ENCODE assay signal across 8 mouse cellular contexts in genomic region chr8:47989655-47990385, GRCm38 (mm10). TPM values are rescaled to one million over a fixed set of nuclear protein-coding genes. Genes with fewer than 3 reads are reported as not detected.
DNase-seq lines count a peak whose midpoint lies in the region; ATAC-seq lines count a peak whose summit lies in the region.

No protein-coding gene starts in this region.

- peaks cover 28% of the 10 kb centered on the region for H3K4me1 ChIP-seq in forebrain, embryonic 15.5 days
- peaks cover 31% of the 10 kb centered on the region for H3K4me1 ChIP-seq in intestine, embryonic 16.5 days (ENCODE audit: control insufficient read depth, insufficient read depth, low read length)
- H3K4me1 ChIP-seq in liver, embryonic 16.5 days (ENCODE audit: control insufficient read depth, low read depth, low read length): peaks cover 3% of the 10 kb centered on the region; the same call in 1 of the 2 replicates
- H3K4me1 ChIP-seq in neural tube, embryonic 13.5 days (replicated peaks): peaks cover 54% of the 10 kb centered on the region

- ATAC-seq in activated CD4-positive, CD25-positive, alpha-beta regulatory T cell, adult 4 months: peak; percentile 18
- ATAC-seq in forebrain, embryonic 15.5 days (replicated peaks): peak; percentile 79
- ATAC-seq in intestine, embryonic 16.5 days: peak; percentile 45
- ATAC-seq in liver, embryonic 16.5 days (ENCODE audit: low read depth): no peak; the same call in 1 of the 2 replicates
- ATAC-seq in neural tube, embryonic 13.5 days (ENCODE audit: low read depth): peak; percentile 76
- ATAC-seq in monocyte, adult 5-6 weeks (replicated peaks; ENCODE audit: insufficient number of reproducible peaks, low FRiP score, low TSS enrichment, poor library complexity, severe bottlenecking): no peak; the same call in 1 of the 2 replicates

- WGBS in forebrain, embryonic 15.5 days: under 1% methylated on average over 65 of the region's 66 CpGs
- under 1% methylated on average over 61 of the region's 66 CpGs for WGBS in intestine, embryonic 16.5 days
- under 1% methylated on average over 60 of the region's 66 CpGs for WGBS in liver, embryonic 16.5 days (ENCODE audit: insufficient replicate concordance)
- WGBS in neural tube, embryonic 13.5 days: under 1% methylated on average over 66 of the region's 66 CpGs

- peak overlapping the region; percentile 79 for H3K4me3 ChIP-seq in forebrain, embryonic 15.5 days
- peak overlapping the region; percentile 94 for H3K4me3 ChIP-seq in intestine, embryonic 16.5 days (ENCODE audit: low read length)
- H3K4me3 ChIP-seq in liver, embryonic 16.5 days (ENCODE audit: low read depth, low read length): peak overlapping the region; percentile 69
- peak overlapping the region; percentile 83 for H3K4me3 ChIP-seq in neural tube, embryonic 13.5 days

- H3K36me3 ChIP-seq in forebrain, embryonic 15.5 days: no peaks in the 10 kb centered on the region
- H3K36me3 ChIP-seq in intestine, embryonic 16.5 days (ENCODE audit: control insufficient read depth, insufficient read depth, low read length): no peaks in the 10 kb centered on the region
- H3K36me3 ChIP-seq in liver, embryonic 16.5 days (ENCODE audit: control insufficient read depth, insufficient read depth): no peaks in the 10 kb centered on the region
- no peaks in the 10 kb centered on the region for H3K36me3 ChIP-seq in neural tube, embryonic 13.5 days

- H3K27me3 ChIP-seq in forebrain, embryonic 15.5 days: no peaks in the 10 kb centered on the region
- H3K27me3 ChIP-seq in intestine, embryonic 16.5 days (replicated peaks; ENCODE audit: control insufficient read depth, insufficient read depth, low read length): no peaks in the 10 kb centered on the region
- H3K27me3 ChIP-seq in liver, embryonic 16.5 days (ENCODE audit: control insufficient read depth, insufficient read depth, low read depth, low read length): peaks cover 10% of the 10 kb centered on the region
- no peaks in the 10 kb centered on the region; the same call in 1 of the 2 replicates for H3K27me3 ChIP-seq in neural tube, embryonic 13.5 days

- DNase-seq in layer of hippocampus, adult 9-11 months: peak; percentile 38
- DNase-seq in layer of hippocampus, adult 9-10 months (ENCODE audit: low spot score): no peak

- peak overlapping the region; percentile 75 for H3K9ac ChIP-seq in forebrain, embryonic 15.5 days (replicated peaks)
- H3K9ac ChIP-seq in intestine, embryonic 16.5 days (ENCODE audit: low read depth, low read length): peak overlapping the region; percentile 97
- H3K9ac ChIP-seq in liver, embryonic 16.5 days (ENCODE audit: low read depth, low read length): peak overlapping the region; percentile 65
- peak overlapping the region; percentile 91 for H3K9ac ChIP-seq in neural tube, embryonic 13.5 days

- peak overlapping the region; percentile 94 for H3K4me2 ChIP-seq in forebrain, embryonic 15.5 days (replicated peaks)
- H3K4me2 ChIP-seq in intestine, embryonic 16.5 days (ENCODE audit: low read depth, low read length): peak overlapping the region; percentile 95
- H3K4me2 ChIP-seq in liver, embryonic 16.5 days (ENCODE audit: low read depth, low read length): peak overlapping the region; percentile 77
- peak overlapping the region; percentile 90 for H3K4me2 ChIP-seq in neural tube, embryonic 13.5 days

- peak overlapping the region; percentile 71 for H3K27ac ChIP-seq in forebrain, embryonic 15.5 days (replicated peaks)
- peak overlapping the region; percentile 88 for H3K27ac ChIP-seq in intestine, embryonic 16.5 days (ENCODE audit: low read length)
- peak overlapping the region; percentile 43; the same call in 1 of the 2 replicates for H3K27ac ChIP-seq in liver, embryonic 16.5 days (ENCODE audit: low read length)
- peak overlapping the region; percentile 86 for H3K27ac ChIP-seq in neural tube, embryonic 13.5 days (replicated peaks)

- no peaks in the 10 kb centered on the region for H3K9me3 ChIP-seq in forebrain, embryonic 15.5 days
- H3K9me3 ChIP-seq in intestine, embryonic 16.5 days (ENCODE audit: control insufficient read depth, low read length): no peaks in the 10 kb centered on the region
- H3K9me3 ChIP-seq in liver, embryonic 16.5 days (replicated peaks; ENCODE audit: control insufficient read depth, low read length): no peaks in the 10 kb centered on the region
- no peaks in the 10 kb centered on the region for H3K9me3 ChIP-seq in neural tube, embryonic 13.5 days

RNA-seq across cellular contexts. Expression of gene Wwc2, which starts 0.9 kb away (rescaled TPM):
- under 1 TPM; 0.09 to 0.32 TPM for polyA plus RNA-seq in activated CD4-positive, CD25-positive, alpha-beta regulatory T cell, adult 4 months (2017; shearing (Covaris generic))
- polyA plus RNA-seq in forebrain, embryonic 15.5 days (2015; fragmentation: Nextera tagmentation; extraction: Ambion mirVana): 4.1 and 4.2 TPM in 2 replicates
- polyA plus RNA-seq in intestine, embryonic 16.5 days (2015; fragmentation: Nextera tagmentation; extraction: Ambion mirVana): 5.6 and 7.0 TPM in 2 replicates
- polyA plus RNA-seq in liver, embryonic 16.5 days (2015; fragmentation: Nextera tagmentation; extraction: Ambion mirVana): 1.2 TPM in 2 replicates
- 6.7 and 6.8 TPM in 2 replicates for polyA plus RNA-seq in neural tube, embryonic 13.5 days (2015; fragmentation: Nextera tagmentation; extraction: Ambion mirVana)
- total RNA-seq in monocyte, adult 5-6 weeks (2017): 1.1 to 3.0 TPM (median 2.9 TPM) in 3 replicates

Comparison
In these comparisons a context has a peak if more than half of its experiments do, and no peak if none do; other contexts are left out.
1. ATAC-seq: peak in activated CD4-positive, CD25-positive, alpha-beta regulatory T cell, adult 4 months (single experiment), forebrain, embryonic 15.5 days (single experiment), intestine, embryonic 16.5 days (single experiment) and neural tube, embryonic 13.5 days (single experiment); none in liver, embryonic 16.5 days (single experiment) and monocyte, adult 5-6 weeks (single experiment).
2. Peak in every context shown above with its lines, with median percentiles within 50 percentile points of each other: H3K27ac ChIP-seq, H3K4me2 ChIP-seq, H3K4me3 ChIP-seq and H3K9ac ChIP-seq.